Mouse (Mus musculus): ENCODE data around the gene Blmh. TPM values are rescaled to one million over a fixed set of nuclear protein-coding genes. Genes with fewer than 3 reads are reported as not detected.
A peak's percentile ranks its signal among the peaks of the same experiment; 100 is the strongest.

The Blmh gene
- polyA plus RNA-seq, 1 experiment from 2014 or later, result 140 TPM

DNA sequence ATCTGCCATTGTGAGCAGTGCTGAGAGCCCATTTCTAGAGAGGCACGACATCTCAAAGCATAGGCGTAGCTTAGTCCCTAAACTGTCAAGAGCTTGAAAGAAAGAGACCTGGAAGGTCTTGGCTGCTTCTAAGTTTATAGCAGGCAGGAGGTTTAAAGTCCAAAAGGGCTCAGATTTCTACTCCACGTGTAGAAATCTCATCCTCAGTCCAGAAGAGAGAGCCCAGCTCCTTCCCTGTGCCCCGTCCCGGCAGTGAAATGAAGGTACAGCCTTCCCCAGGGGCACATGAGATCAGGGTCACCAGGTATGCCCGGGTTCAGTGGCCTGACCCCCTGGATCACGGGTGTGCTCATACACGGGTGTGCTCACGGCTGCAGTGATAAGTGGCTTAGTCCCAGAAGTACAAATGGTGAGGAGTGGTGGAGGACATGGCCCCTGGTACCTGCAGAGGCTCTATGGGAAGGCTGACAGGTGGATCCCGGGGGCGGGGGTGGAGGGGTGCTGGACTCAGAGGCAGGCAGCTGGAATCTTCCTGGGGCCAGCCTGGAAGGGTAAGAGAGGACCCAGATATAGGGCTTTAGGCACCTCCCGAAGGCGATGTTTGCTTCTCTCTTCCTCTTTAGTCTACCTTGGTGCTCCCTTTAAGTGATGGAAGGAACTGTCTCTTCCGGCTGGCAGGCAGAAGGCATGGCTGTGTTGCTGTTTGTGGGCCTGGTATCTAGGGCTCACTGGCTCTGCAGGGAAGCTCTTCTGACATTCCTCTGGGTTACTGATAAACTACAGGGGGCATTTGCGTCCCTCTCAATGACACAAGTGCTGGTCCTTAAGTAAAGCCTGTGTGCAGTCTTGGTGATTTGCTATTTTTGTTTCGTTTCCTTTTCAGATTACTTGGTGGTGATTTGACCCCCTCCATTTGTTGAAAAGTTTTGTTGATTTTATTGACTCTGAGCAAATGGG, 84.7 kb downstream of the Blmh start:
- Histone ChIP-seq H3K4me3 (replicated peaks) (no peak overlapping the region), H3K27me3 (replicated peaks) (no peaks in the 10 kb centered on the region), H3K9ac (no peak overlapping the region), H3K27ac (peak overlapping the region; percentile 55; the same call in 1 of the 2 replicates), H3K4me2 (peak overlapping the region; percentile 14; the same call in 1 of the 2 replicates), H3K9me3 (no peaks in the 10 kb centered on the region), H3K4me1 (no peaks in the 10 kb centered on the region), H3K36me3 (no peaks in the 10 kb centered on the region)
- 58% methylated on average over 16 of the region's 16 CpGs for WGBS
- peak; percentile 43; the same call in 1 of the 2 replicates for ATAC-seq (ENCODE audit: insufficient read depth, low FRiP score, low read depth)

DNA sequence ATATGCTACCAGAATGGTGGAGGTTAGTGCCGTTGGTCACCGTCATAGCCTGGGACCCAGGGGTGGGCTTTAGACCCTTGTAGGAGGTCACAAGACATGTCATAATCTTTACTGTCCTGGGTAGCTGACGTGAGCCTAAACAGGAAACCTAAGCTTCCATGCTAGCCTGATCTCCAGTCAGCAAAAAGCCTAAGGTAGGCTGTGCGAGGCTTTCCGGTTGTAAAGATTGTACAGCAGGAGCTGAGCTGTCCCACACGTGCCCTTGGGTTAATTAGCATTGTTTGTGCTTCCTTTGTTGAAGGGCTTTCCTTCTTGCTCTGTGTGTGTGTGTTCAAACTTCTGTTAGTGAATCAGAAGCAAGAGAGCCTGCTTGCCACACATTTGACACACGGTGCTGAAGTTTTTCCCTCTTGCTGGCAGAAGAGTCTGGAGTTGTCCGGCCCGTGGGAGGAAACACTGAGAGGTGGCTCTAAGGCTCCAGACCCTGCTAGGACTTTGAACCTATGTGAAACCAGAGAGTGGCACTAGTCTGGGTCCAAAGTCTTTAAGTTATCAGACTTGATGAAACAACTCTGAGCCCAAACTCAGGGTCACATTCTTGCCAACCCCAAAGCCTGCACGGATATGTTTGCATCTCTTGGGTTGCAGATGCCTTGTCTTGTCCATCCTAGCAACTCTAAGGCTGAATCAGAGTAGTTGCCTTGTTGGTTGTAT, 86.3 kb downstream of the Blmh start:
- Histone ChIP-seq H3K27me3 (replicated peaks) (no peaks in the 10 kb centered on the region), H3K4me1 (no peaks in the 10 kb centered on the region), H3K36me3 (no peaks in the 10 kb centered on the region), H3K9me3 (no peaks in the 10 kb centered on the region), H3K4me3 (replicated peaks) (no peak overlapping the region), H3K4me2 (no peak overlapping the region), H3K9ac (no peak overlapping the region), H3K27ac (no peak overlapping the region)
- ATAC-seq (ENCODE audit: insufficient read depth, low FRiP score, low read depth), result no peak
- WGBS, result 65% methylated on average over 10 of the region's 10 CpGs

DNA sequence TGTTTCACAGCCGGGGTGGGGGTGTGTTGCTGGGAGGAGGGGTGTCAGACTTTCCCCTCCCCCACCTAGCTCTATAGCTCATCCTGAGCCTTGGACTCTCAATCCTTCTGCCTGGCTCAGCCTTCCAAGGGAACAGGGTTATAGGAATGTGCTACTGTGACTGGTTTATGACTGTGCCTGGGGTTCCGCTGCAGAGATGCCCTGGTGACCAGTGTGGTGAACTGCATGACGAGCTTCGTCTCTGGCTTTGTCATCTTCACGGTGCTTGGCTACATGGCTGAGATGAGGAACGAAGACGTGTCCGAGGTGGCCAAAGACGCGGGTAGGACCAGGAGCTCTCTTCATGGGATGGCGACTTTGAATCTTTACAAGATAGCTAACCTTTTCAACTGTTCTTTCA, 93.4 kb downstream of the Blmh start:
- H3K4me3 ChIP-seq (replicated peaks), result no peak overlapping the region
- 79% methylated on average over 11 of the region's 11 CpGs for WGBS
- no peak overlapping the region for H3K4me2 ChIP-seq
- H3K36me3 ChIP-seq, result no peaks in the 10 kb centered on the region
- H3K9ac ChIP-seq, result no peak overlapping the region
- H3K27me3 ChIP-seq (replicated peaks), result no peaks in the 10 kb centered on the region
- H3K27ac ChIP-seq, result no peak overlapping the region
- H3K4me1 ChIP-seq, result no peaks in the 10 kb centered on the region
- no peak for ATAC-seq (ENCODE audit: insufficient read depth, low FRiP score, low read depth)
- no peaks in the 10 kb centered on the region for H3K9me3 ChIP-seq

DNA sequence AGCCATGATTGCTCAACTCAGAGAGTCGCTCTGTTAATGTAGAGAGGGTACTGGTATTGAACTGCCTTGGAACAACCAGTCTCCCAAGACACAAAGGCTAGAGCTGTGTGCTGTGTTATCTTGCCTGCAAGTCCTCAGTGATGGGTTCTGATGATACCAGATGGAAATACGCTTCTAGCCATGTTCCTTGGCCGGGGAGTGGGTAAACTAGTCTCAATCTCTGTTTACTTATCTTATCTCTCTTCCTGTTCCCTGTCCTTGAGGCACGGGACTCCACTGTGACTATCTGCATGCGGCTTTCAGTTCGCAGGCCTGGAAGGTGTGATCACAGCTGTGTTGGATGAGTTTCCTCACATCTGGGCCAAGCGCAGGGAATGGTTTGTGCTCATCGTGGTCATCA, 94.9 kb downstream of the Blmh start:
- ATAC-seq (ENCODE audit: insufficient read depth, low FRiP score, low read depth), result no peak
- Histone ChIP-seq H3K4me2 (no peak overlapping the region), H3K36me3 (no peaks in the 10 kb centered on the region), H3K9me3 (no peaks in the 10 kb centered on the region), H3K27me3 (replicated peaks) (no peaks in the 10 kb centered on the region), H3K4me3 (replicated peaks) (no peak overlapping the region), H3K9ac (no peak overlapping the region), H3K4me1 (no peaks in the 10 kb centered on the region), H3K27ac (no peak overlapping the region)
- 44% methylated on average over 8 of the region's 8 CpGs for WGBS

DNA sequence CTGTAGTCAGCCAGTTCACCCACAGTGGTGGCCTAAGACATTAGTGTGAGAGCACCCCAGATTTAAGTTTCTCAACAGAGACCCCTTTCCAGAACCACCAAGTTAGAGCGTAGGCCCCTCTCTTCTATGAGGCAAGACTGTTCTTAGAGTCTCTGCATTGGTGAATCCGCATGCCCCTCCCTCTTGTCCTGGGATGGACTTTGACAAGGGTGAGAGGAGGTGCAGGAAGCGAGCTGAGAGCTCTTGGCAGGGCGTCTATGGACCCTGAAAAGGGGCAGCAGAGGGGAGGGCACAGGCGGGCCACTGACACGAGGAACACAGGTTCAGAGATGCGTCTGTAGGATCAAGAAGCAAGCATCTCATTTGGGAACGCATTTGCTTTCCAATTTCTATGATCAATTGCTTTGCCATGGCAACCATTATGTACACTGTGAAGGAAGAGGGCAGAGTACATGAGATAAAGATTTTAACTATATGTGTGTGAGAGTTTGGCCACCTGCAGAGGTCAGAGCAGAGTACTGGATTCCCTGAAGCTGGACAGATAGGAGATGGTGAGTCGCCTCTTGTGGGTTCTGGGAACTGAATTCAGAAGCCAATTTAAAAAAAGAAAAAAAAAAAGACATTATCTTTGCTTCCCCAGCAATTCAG, 97.3 kb downstream of the Blmh start:
- Histone ChIP-seq H3K9me3 (no peaks in the 10 kb centered on the region), H3K9ac (no peak overlapping the region), H3K27me3 (replicated peaks) (no peaks in the 10 kb centered on the region), H3K36me3 (no peaks in the 10 kb centered on the region), H3K27ac (no peak overlapping the region), H3K4me2 (no peak overlapping the region), H3K4me1 (no peaks in the 10 kb centered on the region), H3K4me3 (replicated peaks) (no peak overlapping the region)
- WGBS, result 69% methylated on average over 9 of the region's 9 CpGs
- ATAC-seq (ENCODE audit: insufficient read depth, low FRiP score, low read depth), result peak; percentile 56; the same call in 1 of the 2 replicates

DNA sequence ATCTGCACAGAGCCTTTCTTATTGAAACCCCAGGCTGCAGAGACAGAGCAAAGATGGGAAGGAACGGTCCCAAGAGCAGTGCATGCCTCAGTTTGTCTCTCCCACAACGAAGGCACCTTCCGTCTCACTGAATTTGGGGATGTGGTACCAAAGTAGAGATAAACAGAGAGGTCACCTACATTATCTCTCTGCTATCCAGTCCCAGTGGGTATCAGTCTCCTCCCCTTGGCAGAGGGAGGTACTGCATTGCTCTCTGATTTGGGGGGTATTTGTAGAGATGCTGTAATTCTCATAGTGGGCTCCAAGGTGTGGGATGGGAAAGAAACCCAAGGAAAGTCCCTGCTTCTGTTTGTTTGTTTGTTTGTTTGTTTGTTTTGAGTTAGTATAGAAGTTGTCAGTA, 102.0 kb downstream of the Blmh start:
- Histone ChIP-seq H3K27ac (no peak overlapping the region), H3K4me1 (no peaks in the 10 kb centered on the region), H3K4me2 (no peak overlapping the region), H3K4me3 (replicated peaks) (no peak overlapping the region), H3K36me3 (no peaks in the 10 kb centered on the region), H3K9me3 (no peaks in the 10 kb centered on the region), H3K27me3 (replicated peaks) (no peaks in the 10 kb centered on the region), H3K9ac (no peak overlapping the region)
- WGBS, result 67% methylated on average over 3 of the region's 3 CpGs
- ATAC-seq (ENCODE audit: insufficient read depth, low FRiP score, low read depth), result no peak

DNA sequence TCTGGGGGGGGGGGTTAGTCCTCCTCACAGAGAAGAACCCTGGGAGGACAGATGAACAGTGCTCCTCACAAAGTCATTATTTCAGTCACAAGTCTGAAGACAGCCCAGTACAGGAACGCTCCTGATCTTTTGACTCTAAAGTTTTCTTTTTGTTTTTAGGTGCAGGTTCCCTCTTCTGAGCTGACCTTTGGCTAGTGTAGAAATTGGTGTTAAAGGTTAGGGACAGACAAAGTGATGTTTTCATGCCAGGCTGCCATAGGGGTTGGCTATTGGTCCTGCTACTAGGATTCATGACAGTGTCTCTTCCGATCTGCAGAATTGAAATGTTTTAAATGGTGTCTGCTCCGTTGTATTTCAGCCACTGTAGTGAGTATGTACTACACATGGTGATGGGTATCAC, 103.5 kb downstream of the Blmh start:
- Histone ChIP-seq H3K4me1 (no peaks in the 10 kb centered on the region), H3K9ac (no peak overlapping the region), H3K9me3 (no peaks in the 10 kb centered on the region), H3K4me3 (replicated peaks) (no peak overlapping the region), H3K36me3 (no peaks in the 10 kb centered on the region), H3K4me2 (no peak overlapping the region), H3K27me3 (replicated peaks) (no peaks in the 10 kb centered on the region), H3K27ac (no peak overlapping the region)
- WGBS, result 85% methylated on average over 3 of the region's 3 CpGs
- ATAC-seq (ENCODE audit: insufficient read depth, low FRiP score, low read depth), result no peak

DNA sequence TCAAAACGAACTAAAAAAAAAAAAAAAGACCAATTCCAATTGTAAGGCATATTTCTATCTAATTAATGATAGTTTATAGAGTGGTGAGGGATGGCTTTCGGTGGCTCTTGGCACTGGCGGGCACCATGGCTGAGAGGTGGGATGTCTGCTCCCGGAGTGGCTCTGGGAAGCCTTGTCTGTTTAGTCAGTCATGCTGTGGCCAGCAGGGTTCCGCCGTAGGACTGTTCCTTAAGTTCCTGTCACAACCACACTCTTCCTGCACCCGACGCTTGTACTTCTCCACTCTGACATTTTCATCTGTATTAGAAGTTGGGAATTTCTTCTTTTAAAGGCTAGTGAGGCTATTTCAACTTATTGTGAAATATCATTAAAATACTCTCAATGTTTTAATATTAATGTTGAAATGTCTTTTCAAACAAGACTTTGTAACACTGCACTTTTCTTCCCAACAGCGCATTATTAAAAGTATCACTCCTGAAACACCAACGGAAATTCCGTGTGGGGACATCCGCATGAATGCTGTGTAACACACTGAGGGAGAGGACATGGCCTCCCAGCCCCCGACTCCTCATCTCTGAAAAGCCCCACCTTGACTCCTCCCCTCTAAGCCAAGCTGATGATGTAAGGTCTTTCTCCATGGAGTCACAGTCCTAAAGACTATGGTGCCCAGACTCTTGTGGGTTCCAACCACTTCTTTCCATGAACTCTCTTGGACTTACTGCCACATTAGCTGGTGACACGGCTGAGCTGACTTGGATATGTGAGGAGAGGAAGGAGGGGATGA, 106.7 kb downstream of the Blmh start:
- Histone ChIP-seq H3K4me2 (no peak overlapping the region), H3K9me3 (no peaks in the 10 kb centered on the region), H3K27me3 (replicated peaks) (no peaks in the 10 kb centered on the region), H3K9ac (no peak overlapping the region), H3K4me3 (replicated peaks) (no peak overlapping the region), H3K36me3 (no peaks in the 10 kb centered on the region), H3K27ac (no peak overlapping the region), H3K4me1 (no peaks in the 10 kb centered on the region)
- no peak for ATAC-seq (ENCODE audit: insufficient read depth, low FRiP score, low read depth)
- WGBS, result 71% methylated on average over 14 of the region's 14 CpGs

Other genes starting within 250 kb of the Blmh start
- gene Trarg1, start 245.0 kb upstream of the Blmh start, polyA plus RNA-seq (2015; fragmentation: Nextera tagmentation; extraction: Ambion mirVana), result 0.61 and 0.89 TPM in 2 replicates
- gene Gosr1, start 161.2 kb upstream of the Blmh start, polyA plus RNA-seq (2015; fragmentation: Nextera tagmentation; extraction: Ambion mirVana), result 24.1 and 27.8 TPM in 2 replicates
- 12.5 and 13.3 TPM in 2 replicates for gene Cpd, start 77.8 kb upstream of the Blmh start, polyA plus RNA-seq (2015; fragmentation: Nextera tagmentation; extraction: Ambion mirVana)
- gene Tmigd1, start 22.6 kb upstream of the Blmh start, polyA plus RNA-seq (2015; fragmentation: Nextera tagmentation; extraction: Ambion mirVana), result 0.27 and 1.4 TPM in 2 replicates
- gene Slc6a4, start 73.8 kb downstream of the Blmh start, polyA plus RNA-seq (2015; fragmentation: Nextera tagmentation; extraction: Ambion mirVana), result 4.5 and 5.5 TPM in 2 replicates
- gene Nsrp1, start 153.6 kb downstream of the Blmh start, polyA plus RNA-seq (2015; fragmentation: Nextera tagmentation; extraction: Ambion mirVana), result 62.3 and 66.1 TPM in 2 replicates